Mouse (Mus musculus): Measurements from ENCODE around the gene Pde4b.
A peak's percentile ranks its signal among the peaks of the same experiment; 100 is the strongest.

Gene Pde4b

GRCm38 (mm10) chr4:102507753-102508152, 420.4 kb downstream of the Pde4b start:
- no peak for DNase-seq (ENCODE audit: low spot score)

DNA sequence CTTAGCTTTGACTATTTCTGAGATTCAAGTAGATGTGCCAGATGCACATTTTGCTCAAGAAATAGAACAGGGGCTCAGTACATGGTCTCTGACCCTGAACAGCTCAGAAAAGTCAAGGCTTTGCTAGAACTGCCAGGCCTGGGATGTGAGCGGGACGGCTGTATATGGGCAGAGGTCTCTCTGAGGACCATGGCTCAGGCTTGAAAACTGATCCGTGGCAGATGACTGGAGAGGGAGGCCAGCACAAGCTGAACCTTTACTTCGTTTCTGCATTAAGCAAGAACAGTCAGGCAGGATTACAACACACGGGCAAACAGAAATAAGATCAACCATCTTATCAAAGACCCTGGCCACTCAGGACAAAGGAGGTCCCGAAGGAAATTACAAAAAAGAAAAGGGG, 422.7 kb downstream of the Pde4b start:
- no peak for DNase-seq (ENCODE audit: low spot score)

DNA sequence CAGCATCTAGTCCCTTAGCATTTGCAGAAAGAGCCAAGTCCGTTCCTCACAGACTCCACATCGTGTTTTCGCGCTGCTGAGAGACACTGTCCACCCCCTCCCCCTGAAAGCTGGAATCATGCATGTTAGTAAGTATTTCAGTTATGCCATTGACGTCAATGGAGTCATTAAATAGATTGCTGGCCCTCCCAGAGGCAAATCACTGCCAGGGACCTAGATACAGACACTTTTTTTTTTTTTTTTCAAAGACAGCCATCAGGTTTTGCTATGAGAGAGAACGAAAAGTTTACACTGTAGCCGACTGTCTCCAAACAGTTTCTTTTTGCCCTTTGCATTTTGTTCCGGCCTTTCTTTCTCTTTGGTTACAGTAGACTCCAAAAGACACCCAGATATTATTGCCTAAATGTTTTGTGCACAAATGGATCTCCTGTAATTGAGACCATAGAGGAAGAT, 423.6 kb downstream of the Pde4b start:
- peak; percentile 79 for DNase-seq (ENCODE audit: low spot score)

GRCm38 (mm10) chr4:102511511-102511910, 424.2 kb downstream of the Pde4b start:
- DNase-seq (ENCODE audit: low spot score) = peak; percentile 43

DNA sequence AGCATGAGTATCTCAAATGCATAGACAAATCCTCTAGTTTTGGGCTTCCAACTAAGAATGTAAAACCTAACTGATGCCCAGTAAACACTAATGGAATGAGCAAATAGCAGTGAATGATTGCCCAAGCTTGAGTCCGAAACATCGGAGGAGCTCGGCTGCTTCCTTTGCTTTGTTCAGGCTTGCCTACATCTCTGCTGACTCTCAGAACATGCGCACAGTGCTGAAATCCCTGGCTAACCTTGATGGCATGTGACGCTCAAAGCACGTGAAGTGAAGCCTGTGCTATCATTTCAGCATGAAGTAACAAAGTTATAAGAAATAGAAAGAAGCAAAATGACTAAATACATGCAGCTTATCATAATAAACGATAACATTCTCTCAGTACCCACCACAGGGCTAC, 425.6 kb downstream of the Pde4b start:
- peak; percentile 50 for DNase-seq (ENCODE audit: low spot score)

DNA sequence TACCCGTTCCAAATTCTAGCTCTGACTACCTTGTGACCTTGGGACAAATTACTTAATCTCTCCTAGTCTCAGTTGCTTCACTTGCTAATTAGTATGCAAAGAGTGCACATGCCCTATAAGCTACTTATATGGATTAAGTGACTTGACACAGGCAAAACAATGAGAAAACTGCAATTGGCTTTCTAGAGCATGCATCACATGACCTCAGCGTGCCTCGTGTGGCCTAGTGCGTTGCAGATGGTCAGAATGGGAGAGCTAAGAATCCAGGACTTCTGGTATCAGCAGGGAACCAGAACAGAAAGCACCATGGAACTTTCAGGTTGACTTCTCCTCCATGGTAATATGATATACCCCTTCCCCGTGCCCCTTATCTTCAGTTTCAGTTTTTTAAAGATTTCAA, 426.2 kb downstream of the Pde4b start:
- no peak for DNase-seq (ENCODE audit: low spot score)

- DNase-seq (ENCODE audit: low spot score) = no peak
Measured at GRCm38 (mm10) chr4:102514972-102515835, 427.9 kb downstream of the Pde4b start.

GRCm38 (mm10) chr4:102516395-102516794, 429.1 kb downstream of the Pde4b start:
- DNase-seq (ENCODE audit: low spot score) = no peak

GRCm38 (mm10) chr4:102516982-102517630, 429.8 kb downstream of the Pde4b start:
- peak; percentile 43 for DNase-seq (ENCODE audit: low spot score)

- no peak for DNase-seq (ENCODE audit: low spot score)
Measured at GRCm38 (mm10) chr4:102517653-102518052, 430.3 kb downstream of the Pde4b start.

GRCm38 (mm10) chr4:102518341-102518740, 431.0 kb downstream of the Pde4b start:
- DNase-seq (ENCODE audit: low spot score) = no peak

GRCm38 (mm10) chr4:102520669-102521261, 433.4 kb downstream of the Pde4b start:
- no peak for DNase-seq (ENCODE audit: low spot score)

GRCm38 (mm10) chr4:102521434-102521833, 434.1 kb downstream of the Pde4b start:
- DNase-seq (ENCODE audit: low spot score) = no peak

DNA sequence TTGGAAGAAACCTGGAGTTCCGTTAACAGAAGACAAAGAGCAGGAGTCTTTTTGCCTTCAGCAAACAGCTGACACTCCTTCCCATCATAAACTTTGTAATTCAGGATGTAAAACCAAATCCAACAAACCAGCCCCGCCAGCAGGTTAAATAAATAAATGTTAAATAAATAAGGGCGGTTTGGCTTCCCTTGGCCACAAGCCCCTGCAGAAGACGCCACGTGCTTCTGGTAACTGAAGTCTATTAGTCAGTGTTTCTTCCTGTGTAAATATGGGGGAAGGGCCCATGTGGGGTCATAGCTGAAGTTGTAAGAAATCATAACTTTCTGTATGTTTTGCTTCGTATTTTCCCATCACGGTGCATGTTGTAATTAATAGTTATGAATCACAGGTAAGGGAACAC, 440.0 kb downstream of the Pde4b start:
- DNase-seq (ENCODE audit: low spot score) = peak; percentile 15

DNA sequence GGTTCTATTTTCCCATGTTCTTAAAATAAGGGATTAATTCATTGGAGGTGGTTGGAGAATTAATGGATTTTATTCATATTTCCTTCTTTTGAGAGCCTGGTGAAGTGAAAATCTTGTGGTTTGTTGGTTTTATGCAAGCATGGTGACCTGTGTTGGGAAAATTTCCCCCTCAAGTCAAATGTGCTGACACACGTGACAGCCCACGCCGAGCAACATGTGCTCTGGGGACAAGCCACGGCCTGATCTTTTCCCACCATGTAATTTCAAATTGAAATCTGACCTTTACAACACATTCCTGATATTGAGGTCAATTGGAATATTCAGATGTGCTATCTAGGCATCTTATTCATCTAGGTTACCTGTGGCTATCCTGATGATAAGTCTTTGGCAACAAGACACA, 443.5 kb downstream of the Pde4b start:
- DNase-seq (ENCODE audit: low spot score) = no peak

DNA sequence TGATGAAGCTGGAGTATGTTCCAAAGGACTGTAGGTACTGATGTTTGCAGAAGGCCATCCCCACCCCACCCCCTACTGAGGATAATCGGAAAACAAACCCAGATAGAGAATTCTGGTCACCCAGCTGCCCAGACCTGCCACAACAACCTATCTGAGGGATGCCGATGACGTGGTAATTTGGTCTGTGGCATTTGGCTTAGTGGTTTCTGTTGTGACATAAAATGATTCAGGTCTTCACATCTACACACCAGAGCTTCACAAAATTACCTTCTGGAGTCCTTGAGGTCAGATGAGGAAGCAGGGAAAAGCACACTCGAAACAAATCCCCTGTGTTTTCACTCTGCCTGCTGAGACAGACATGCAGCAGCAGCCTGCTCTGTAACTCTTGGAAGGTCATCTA, 444.4 kb downstream of the Pde4b start:
- no peak for DNase-seq (ENCODE audit: low spot score)

GRCm38 (mm10) chr4:102533183-102534048, 446.1 kb downstream of the Pde4b start:
- peak; percentile 81 for DNase-seq (ENCODE audit: low spot score)

- no peak for DNase-seq (ENCODE audit: low spot score)
Measured at GRCm38 (mm10) chr4:102534049-102534730, 446.8 kb downstream of the Pde4b start.

GRCm38 (mm10) chr4:102535886-102536285, 448.5 kb downstream of the Pde4b start:
- no peak for DNase-seq (ENCODE audit: low spot score)

DNA sequence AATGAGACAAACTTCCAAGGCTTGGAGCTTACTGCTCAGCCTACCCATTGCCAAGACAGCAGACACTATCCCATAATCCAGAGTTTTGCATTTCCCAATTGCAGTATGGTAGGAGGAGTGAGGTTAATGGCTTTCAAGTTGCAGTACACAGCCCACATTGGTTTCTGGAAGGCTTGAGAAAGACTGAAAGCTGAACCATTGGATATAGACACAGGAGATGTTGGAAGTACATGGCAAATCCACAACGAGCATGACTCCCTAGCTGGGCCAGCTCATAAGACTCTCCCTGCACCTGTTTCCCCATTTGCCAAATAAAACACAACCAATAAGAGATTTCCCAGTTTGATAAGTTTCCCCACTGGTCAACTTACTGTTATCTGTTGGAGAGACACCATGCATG, 450.9 kb downstream of the Pde4b start:
- no peak for DNase-seq (ENCODE audit: low spot score)

DNA sequence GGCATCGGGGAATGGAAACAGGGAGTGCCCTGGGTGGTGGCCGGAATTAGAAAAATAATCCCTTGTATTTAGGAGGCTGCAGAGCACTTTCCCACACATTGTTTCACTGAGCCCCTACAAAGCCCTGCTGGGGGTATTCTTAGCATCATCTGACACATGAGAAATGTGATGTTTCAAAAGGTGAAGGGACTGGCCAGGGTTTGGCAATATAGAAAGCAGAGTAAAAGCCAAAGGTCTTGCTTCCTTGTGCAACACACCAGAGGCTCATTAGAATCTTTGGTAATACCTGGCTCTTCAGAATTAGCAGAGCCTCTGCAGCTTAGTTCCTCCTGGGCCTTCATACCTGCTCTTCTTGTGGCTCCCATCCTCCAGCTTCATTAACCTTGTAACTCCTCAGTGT, 451.4 kb downstream of the Pde4b start:
- DNase-seq (ENCODE audit: low spot score) = no peak
